Mouse (Mus musculus) thymus, adult 2 months (tissue): ENCODE results near the gene Npas2.

Experiments used
- CTCF ChIP-seq: fragments of 200-500 bp; IDR thresholded peaks from 2 replicates; pipeline ENCODE4 v1.5.1; 2012; ENCODE audit warnings: mild to moderate bottlenecking, control low read depth, low read length, moderate library complexity, borderline replicate concordance; ENCODE audit not compliant: control insufficient read depth, poor library complexity, insufficient read depth; ENCODE audit errors: extremely low read depth
- POLR2A ChIP-seq: fragments of 200-500 bp; IDR thresholded peaks from 2 replicates; pipeline ENCODE4 v1.6.1; 2012; ENCODE audit warnings: mild to moderate bottlenecking, low read length, control low read depth, moderate library complexity; ENCODE audit not compliant: control insufficient read depth, poor library complexity, insufficient read depth; ENCODE audit errors: extremely low read depth

GRCm38 (mm10) chr1:39378540-39378939 lies 185.0 kb downstream of the Npas2 start:
- TF ChIP-seq CTCF (no peak), POLR2A (no peak)
